Mouse (Mus musculus): ENCODE measurements at regions not wholly inside any gene's neighbourhood (a gene's known extent, or its start where the extent isn't known, plus 50 kb on each side); places are given as distances from the start of the nearest gene placed in this dataset.

DNA sequence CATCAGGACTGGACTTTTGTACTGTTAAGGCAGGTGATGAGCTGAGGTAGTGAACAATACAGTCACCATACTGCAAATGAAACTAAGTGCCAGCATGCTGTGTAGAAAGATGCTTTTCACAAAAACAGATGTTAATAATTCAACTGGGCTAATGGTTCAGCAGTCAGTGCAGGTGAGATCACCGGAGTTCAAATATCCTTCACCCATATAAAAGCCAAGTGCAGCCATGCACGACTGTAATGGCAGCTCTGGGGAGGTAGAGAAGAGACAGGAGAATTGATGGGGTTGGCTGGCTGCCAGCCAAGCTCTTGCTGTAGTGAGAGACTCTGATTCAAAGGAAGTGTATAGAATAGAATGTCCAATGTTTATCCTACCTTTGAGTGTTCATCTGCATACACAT, 214.3 kb upstream of the Fam241a start:
- TF ChIP-seq CTCF (IDR thresholded peaks at IDR 0.05; ENCODE audit: low read depth) (no peak), EP300 (optimal IDR thresholded peaks at IDR 0.05) (no peak)

Measured in stomach, postnatal 0 days (tissue).